16 mouse cellular contexts compared by ENCODE assay signal in the genomic region with DNA sequence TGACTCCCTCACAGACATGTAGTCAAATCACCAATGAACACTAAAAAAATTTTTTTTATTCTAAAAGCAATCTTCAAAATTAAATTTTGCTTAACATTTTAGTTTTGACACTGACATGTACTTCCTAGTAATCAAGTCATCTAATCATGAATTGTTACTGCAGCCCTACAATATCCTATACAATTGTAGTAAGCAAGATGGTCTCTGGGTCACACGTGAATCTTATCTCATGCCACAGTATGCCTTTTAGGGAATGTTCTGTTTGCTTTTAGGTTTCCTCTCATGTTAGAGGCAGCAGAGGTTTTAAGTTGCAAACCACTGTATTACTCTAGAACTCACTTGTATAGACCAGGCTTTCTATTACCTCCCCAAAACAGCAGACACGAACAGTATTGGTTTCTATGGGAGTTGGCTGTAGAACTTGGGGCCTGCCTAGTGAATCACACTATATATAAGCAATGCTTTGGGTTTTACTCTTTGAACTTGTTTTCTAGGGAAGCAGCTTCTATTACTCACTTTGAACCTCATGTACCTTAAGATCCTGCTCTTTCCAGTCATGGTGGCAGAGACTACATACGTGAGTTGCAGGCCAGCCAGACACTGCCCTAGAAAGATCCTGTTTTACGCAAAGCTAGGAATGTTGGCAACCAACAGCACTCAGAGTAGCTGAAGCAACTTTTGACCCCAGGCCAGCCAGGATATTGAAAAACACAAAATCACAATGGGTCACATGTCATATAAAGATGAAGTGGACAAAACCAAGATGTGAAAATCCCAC. TPM values are rescaled to one million over a fixed set of nuclear protein-coding genes. Genes with fewer than 3 reads are reported as not detected.
DNase-seq lines count a peak whose midpoint lies in the region; ATAC-seq and TF ChIP-seq lines count a peak whose summit lies in the region.
"Had no signal": no experiment of that assay in that cellular context is flagged by ENCODE, and none has a peak within 500 bp of the region (broad histone marks: within the 10 kb centered on the region; RNA-seq: fewer than 3 reads in every experiment).

No protein-coding gene starts in this region.

- H3K4me1 ChIP-seq in hindbrain, embryonic 11.5 days (replicated peaks; ENCODE audit: control insufficient read depth, insufficient read depth, low read length): 0 out of 2 replicates have a peak, but pooled peaks cover under 1% of the 10 kb centered on the region
- H3K4me1 ChIP-seq in hindbrain, embryonic 10.5 days (replicated peaks): peaks cover 11% of the 10 kb centered on the region
- H3K4me1 ChIP-seq in lung, postnatal 0 days (ENCODE audit: insufficient read depth, low read depth, low read length): peaks cover 6% of the 10 kb centered on the region; the same call in 1 of the 2 replicates

- TF ChIP-seq EP300 in lung, postnatal 0 days (IDR thresholded peaks at IDR 0.05): no peak

- no peak overlapping the region for H3ac ChIP-seq in myocyte (ENCODE audit: control insufficient read depth, insufficient read length)

- H3K9ac ChIP-seq in hindbrain, embryonic 11.5 days (ENCODE audit: low read depth, low read length): no peak overlapping the region
- H3K9ac ChIP-seq in lung, postnatal 0 days (replicated peaks; ENCODE audit: low read depth): no peak overlapping the region

- peaks cover 14% of the 10 kb centered on the region for H3K36me3 ChIP-seq in hindbrain, embryonic 11.5 days (ENCODE audit: control insufficient read depth, insufficient read depth, low read length)
- peaks cover 57% of the 10 kb centered on the region for H3K36me3 ChIP-seq in hindbrain, embryonic 10.5 days
- peaks cover 6% of the 10 kb centered on the region for H3K36me3 ChIP-seq in lung, postnatal 0 days (ENCODE audit: insufficient read depth, low read length)
- H3K36me3 ChIP-seq in myocyte (ENCODE audit: control insufficient read depth, insufficient read depth): peaks cover 24% of the 10 kb centered on the region

- H3K4me2 ChIP-seq in hindbrain, embryonic 11.5 days (replicated peaks; ENCODE audit: low read depth, low read length): no peak overlapping the region
- H3K4me2 ChIP-seq in lung, postnatal 0 days (replicated peaks; ENCODE audit: low read depth, low read length): no peak overlapping the region
- no peak overlapping the region for H3K4me2 ChIP-seq in myocyte (ENCODE audit: low read depth)

- peaks cover 23% of the 10 kb centered on the region for H3K79me2 ChIP-seq in myocyte (ENCODE audit: control insufficient read depth, insufficient read depth)

- no peak for ATAC-seq in hindbrain, embryonic 11.5 days (ENCODE audit: low FRiP score)
- ATAC-seq in lung, postnatal 0 days: no peak
- ATAC-seq: forebrain, embryonic 16.5 days had no signal

- no peaks in the 10 kb centered on the region for H3K27me3 ChIP-seq in hindbrain, embryonic 11.5 days (ENCODE audit: control insufficient read depth, insufficient read depth, low read length)
- no peaks in the 10 kb centered on the region for H3K27me3 ChIP-seq in hindbrain, embryonic 10.5 days (ENCODE audit: insufficient read depth, poor library complexity, severe bottlenecking)
- no peaks in the 10 kb centered on the region for H3K27me3 ChIP-seq in lung, postnatal 0 days (replicated peaks; ENCODE audit: insufficient read depth, low read length)
- H3K27me3 ChIP-seq in myocyte (ENCODE audit: control insufficient read depth, insufficient read depth, insufficient read length): no peaks in the 10 kb centered on the region

- no peak for TF ChIP-seq POLR2A in myocyte (IDR thresholded peaks at IDR 0.05; ENCODE audit: insufficient read length, low read depth)

- no peak overlapping the region for H3K4me3 ChIP-seq in hindbrain, embryonic 11.5 days (ENCODE audit: low read depth, low read length)
- H3K4me3 ChIP-seq in hindbrain, embryonic 10.5 days: no peak overlapping the region
- no peak overlapping the region for H3K4me3 ChIP-seq in lung, postnatal 0 days (ENCODE audit: low read depth, low read length)
- no peak overlapping the region for H3K4me3 ChIP-seq in myocyte
- H3K4me3 ChIP-seq: gastrocnemius, adult 2 months; left cerebral cortex, adult 2 months; midbrain, embryonic 10.5 days had no signal

- H3K9me3 ChIP-seq in hindbrain, embryonic 11.5 days (ENCODE audit: control insufficient read depth, low read length): no peaks in the 10 kb centered on the region
- H3K9me3 ChIP-seq in hindbrain, embryonic 10.5 days: no peaks in the 10 kb centered on the region; the same call in 1 of the 2 replicates
- no peaks in the 10 kb centered on the region for H3K9me3 ChIP-seq in lung, postnatal 0 days (ENCODE audit: low read length)
- H3K9me3 ChIP-seq: midbrain, embryonic 10.5 days had no signal

- no peak for TF ChIP-seq CTCF in lung, postnatal 0 days (IDR thresholded peaks at IDR 0.05)

- 91% methylated on average over 4 of the region's 4 CpGs for WGBS in hindbrain, embryonic 11.5 days
- WGBS in hindbrain, embryonic 10.5 days: 84% methylated on average over 4 of the region's 4 CpGs
- 72% methylated on average over 4 of the region's 4 CpGs for WGBS in lung, postnatal 0 days

- DNase-seq in hindbrain, embryonic 11.5 days (ENCODE audit: low spot score): peak; percentile 22
- DNase-seq in hindbrain, embryonic 10.5 days (ENCODE audit: low spot score): no peak
- peak; percentile 19 for DNase-seq in lung, postnatal 0 days (ENCODE audit: low spot score)
- no peak for DNase-seq in lung, postnatal 4 days
- DNase-seq in NIH3T3 (ENCODE audit: low read depth): peak; percentile 62
- DNase-seq in layer of hippocampus, postnatal 14 days (ENCODE audit: low spot score in 2 of 2): no peak
- no peak for DNase-seq in T-cell, adult 2 months (ENCODE audit: low spot score)
- DNase-seq: cerebellum, postnatal 10 days; gastrocnemius, adult 2 months; heart, postnatal 4 days; retina, postnatal 1 day; thymus, adult 2 months had no signal

- H3K27ac ChIP-seq in hindbrain, embryonic 11.5 days (ENCODE audit: low read depth, low read length): no peak overlapping the region
- no peak overlapping the region for H3K27ac ChIP-seq in hindbrain, embryonic 10.5 days
- no peak overlapping the region for H3K27ac ChIP-seq in lung, postnatal 0 days (ENCODE audit: low read length)
- H3K27ac ChIP-seq: gastrocnemius, adult 2 months; left cerebral cortex, adult 2 months; midbrain, embryonic 10.5 days had no signal

TF ChIP-seq in myocyte, 11 proteins besides CTCF, POLR2A, EP300 and RAD21:
- TF ChIP-seq CEBPB (IDR thresholded peaks at IDR 0.05; ENCODE audit: insufficient read depth, poor library complexity, severe bottlenecking) (no peak), E2F4 (IDR thresholded peaks at IDR 0.05; ENCODE audit: insufficient read depth) (no peak), MYOD1 (IDR thresholded peaks at IDR 0.05; ENCODE audit: control insufficient read depth in 1 of 3, insufficient read length in 2 of 3, low read depth in 2 of 3) (no peak), POLR2AphosphoS2 (IDR thresholded peaks at IDR 0.05; ENCODE audit: insufficient read length, low read depth) (peak; percentile 50), USF1 (IDR thresholded peaks at IDR 0.05; ENCODE audit: low read depth) (no peak)
TF ChIP-seq in myocyte: peak in this region for 1.

RNA-seq across cellular contexts. Expression of gene Rps6, which starts 4.2 kb away (rescaled TPM):
- 643 and 708 TPM in 2 replicates for polyA plus RNA-seq in hindbrain, embryonic 11.5 days (2014; fragmentation: Nextera tagmentation; extraction: Ambion mirVana)
- 569 and 645 TPM in 2 replicates for polyA plus RNA-seq in hindbrain, embryonic 10.5 days (2016; fragmentation: Nextera tagmentation; extraction: Ambion mirVana)
- polyA plus RNA-seq in lung, postnatal 0 days (2015; fragmentation: Nextera tagmentation; extraction: Ambion mirVana): 491 and 498 TPM in 2 replicates
- polyA plus RNA-seq in myocyte (2012; fragmentation: generic; extraction: Trizol): 2,131 TPM
- total RNA-seq in layer of hippocampus, postnatal 14 days (2021): 100 to 1,000 TPM; 393 to 396 TPM

RNA-seq across cellular contexts. Expression of gene Acer2, which starts 21.2 kb away (rescaled TPM):
- polyA plus RNA-seq in hindbrain, embryonic 11.5 days (2014; fragmentation: Nextera tagmentation; extraction: Ambion mirVana): 11.0 and 12.9 TPM in 2 replicates
- 9.4 and 11.3 TPM in 2 replicates for polyA plus RNA-seq in hindbrain, embryonic 10.5 days (2016; fragmentation: Nextera tagmentation; extraction: Ambion mirVana)
- polyA plus RNA-seq in lung, postnatal 0 days (2015; fragmentation: Nextera tagmentation; extraction: Ambion mirVana): 53.8 and 92.9 TPM in 2 replicates
- polyA plus RNA-seq in myocyte (2012; fragmentation: generic; extraction: Trizol): 0.01 TPM
- 1 to 10 TPM; 3.4 to 4.3 TPM for total RNA-seq in layer of hippocampus, postnatal 14 days (2021)

Comparison
In these comparisons a context has a peak if more than half of its experiments do, and no peak if none do; other contexts are left out.
1. DNase-seq: peak in hindbrain, embryonic 11.5 days (single experiment), lung, postnatal 0 days (single experiment) and NIH3T3 (single experiment); none in hindbrain, embryonic 10.5 days (single experiment), lung, postnatal 4 days (0 of 2), layer of hippocampus, postnatal 14 days (0 of 2) and T-cell, adult 2 months (single experiment).
2. RNA of gene Acer2, which starts 21.2 kb away (polyA plus RNA-seq): 53.8 to 92.9 TPM in lung, postnatal 0 days, 11.0 to 12.9 TPM in hindbrain, embryonic 11.5 days and 9.4 to 11.3 TPM in hindbrain, embryonic 10.5 days; 0.01 TPM in myocyte (single experiment); every median in the first group is over 10 times any median in the second.